Mouse (Mus musculus): ENCODE results near the gene Rab3gap1. TPM values are rescaled to one million over a fixed set of nuclear protein-coding genes. Genes with fewer than 3 reads are reported as not detected.

The Rab3gap1 gene
- total RNA-seq, 2 experiments from 2014 or later, result 75.8 to 83.6 TPM

DNA sequence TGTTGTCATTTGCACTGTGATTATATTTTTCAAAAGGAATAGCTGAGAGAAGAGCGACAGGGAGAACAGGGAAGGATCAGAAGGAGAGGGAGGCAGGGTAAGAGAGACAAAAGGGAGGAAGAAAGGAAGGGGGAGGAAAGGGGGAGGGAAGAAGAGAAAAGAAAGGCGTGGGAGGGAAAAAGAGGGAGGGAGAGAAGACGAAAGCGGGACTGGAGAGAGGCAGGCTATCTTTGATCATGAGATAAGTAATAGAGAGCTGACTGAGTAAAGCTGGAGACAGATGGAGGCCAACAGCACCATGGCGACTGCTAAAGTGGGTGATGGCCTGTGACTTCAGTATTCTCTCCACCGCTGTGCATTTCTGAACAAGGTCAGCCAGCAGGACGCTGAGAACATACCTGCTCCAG lies 90.7 kb downstream of the Rab3gap1 start:
- intact Hi-C loops (cut with DNase I), result loop anchor here (2.0 kb wide), 1 partner anchor 15 kb away; no protein-coding TSS in a partner anchor
- TF ChIP-seq CTCF (IDR thresholded peaks at IDR 0.05), result no peak
- no peak for DNase-seq (ENCODE audit: extremely low spot score in 1 of 2, low spot score in 2 of 2)
- Histone ChIP-seq H3K4me3 (peak overlapping the region; percentile 19; the same call in 1 of the 2 replicates), H3K27ac (peak overlapping the region; percentile 86)

DNA sequence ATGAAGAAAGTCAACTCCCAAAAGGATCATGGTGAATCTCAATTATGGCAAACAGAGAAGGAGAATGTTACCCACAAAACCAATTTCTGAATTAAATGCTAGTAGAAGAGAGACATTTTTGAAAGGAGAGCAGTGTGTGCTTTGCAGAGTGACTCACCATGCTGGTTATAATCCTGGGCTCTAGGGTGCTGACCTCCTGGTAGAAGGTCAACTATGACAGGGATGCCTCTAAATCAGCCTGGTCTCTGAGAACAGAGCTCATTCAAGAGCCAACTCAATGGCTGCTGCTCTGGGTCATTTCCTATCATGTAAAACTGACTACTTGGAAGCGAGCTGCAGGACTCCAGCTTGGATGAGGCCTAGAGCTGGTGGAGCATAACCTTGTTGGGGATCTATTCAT lies 92.6 kb downstream of the Rab3gap1 start:
- DNase-seq (ENCODE audit: extremely low spot score in 1 of 2, low spot score in 2 of 2), result no peak
- Histone ChIP-seq H3K27ac (peak overlapping the region; percentile 4; the same call in 1 of the 2 replicates), H3K4me3 (no peak overlapping the region)
- TF ChIP-seq CTCF (IDR thresholded peaks at IDR 0.05), result no peak
- intact Hi-C loops (cut with DNase I), result no loop called here

DNA sequence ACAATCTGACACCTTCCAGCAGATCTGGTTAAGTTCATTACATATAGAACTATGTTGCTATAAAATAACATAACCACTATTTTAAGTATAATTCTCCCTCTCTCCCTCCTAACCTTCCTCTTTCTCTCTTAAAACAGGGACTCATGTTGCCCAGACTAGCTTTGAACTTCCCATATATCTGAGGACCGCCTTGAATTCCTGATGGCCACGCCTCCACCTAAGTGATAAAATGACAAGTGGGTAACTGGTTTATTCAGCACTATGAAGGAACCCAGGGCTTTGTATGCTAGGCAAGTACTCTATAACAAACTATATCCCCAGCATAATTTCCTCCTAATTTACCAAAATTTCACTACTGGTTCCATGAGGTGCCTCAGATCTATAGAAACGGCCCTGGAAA lies 94.8 kb downstream of the Rab3gap1 start:
- DNase-seq (ENCODE audit: extremely low spot score in 1 of 2, low spot score in 2 of 2), result no peak
- Histone ChIP-seq H3K4me3 (no peak overlapping the region), H3K27ac (no peak overlapping the region)
- no peak for TF ChIP-seq CTCF (IDR thresholded peaks at IDR 0.05)
- intact Hi-C loops (cut with DNase I), result no loop called here

DNA sequence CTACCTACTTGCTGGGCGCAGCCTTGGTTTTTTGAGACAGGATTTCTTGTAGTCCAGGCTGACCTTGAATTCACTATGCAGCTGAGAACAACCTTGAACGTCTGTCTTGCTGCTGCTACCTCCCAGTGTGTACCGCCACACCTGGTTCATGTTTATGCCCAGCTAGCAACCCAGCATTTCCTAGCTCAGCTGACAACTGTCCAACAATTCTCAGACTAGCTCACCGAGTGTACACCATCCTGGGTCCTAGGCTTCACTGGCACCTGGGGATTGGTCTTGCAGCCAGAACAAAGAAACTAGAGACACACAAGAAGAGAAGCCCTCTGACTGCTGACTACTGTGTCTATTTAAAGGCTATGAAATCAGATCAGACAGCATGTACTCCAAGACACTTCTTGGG lies 102.3 kb downstream of the Rab3gap1 start:
- DNase-seq (ENCODE audit: extremely low spot score in 1 of 2, low spot score in 2 of 2), result no peak
- intact Hi-C loops (cut with DNase I), result no loop called here
- TF ChIP-seq CTCF (IDR thresholded peaks at IDR 0.05), result no peak
- Histone ChIP-seq H3K4me3 (no peak overlapping the region), H3K27ac (no peak overlapping the region)

- no peak for DNase-seq (ENCODE audit: extremely low spot score in 1 of 2, low spot score in 2 of 2)
- H3K27ac ChIP-seq, result peak overlapping the region; percentile 93
- intact Hi-C loops (cut with DNase I), result loop anchor here (2.0 kb wide), 3 partner anchors 15 to 59 kb away; no protein-coding TSS in a partner anchor
- no peak for TF ChIP-seq CTCF (IDR thresholded peaks at IDR 0.05)
- H3K4me3 ChIP-seq, result no peak overlapping the region
These were observed 105.5 kb downstream of the Rab3gap1 start for GRCm38 (mm10) chr1:127974082-127974481.

DNA sequence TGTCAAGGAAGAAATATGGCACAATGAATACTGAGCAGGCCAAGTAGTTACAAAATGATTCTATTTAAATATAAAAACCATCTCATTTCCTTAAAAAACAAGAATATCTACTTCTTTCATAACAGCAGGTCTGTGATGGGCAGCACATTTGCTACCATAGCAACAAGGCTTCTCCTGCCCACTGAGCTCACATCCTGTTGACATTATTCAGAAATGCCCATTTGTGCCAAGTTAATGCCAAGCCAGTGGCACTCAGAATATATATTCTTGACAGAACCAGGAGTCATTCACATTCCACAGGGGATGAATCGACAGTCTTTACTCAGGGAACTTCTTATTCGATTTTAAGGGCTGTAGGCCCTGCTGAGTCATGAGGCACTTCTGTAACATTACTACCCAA lies 107.1 kb downstream of the Rab3gap1 start:
- Histone ChIP-seq H3K27ac (peak overlapping the region; percentile 93), H3K4me3 (no peak overlapping the region)
- intact Hi-C loops (cut with DNase I), result loop anchor here (2.0 kb wide), 3 partner anchors 17 to 57 kb away; no protein-coding TSS in a partner anchor
- DNase-seq (ENCODE audit: extremely low spot score in 1 of 2, low spot score in 2 of 2), result no peak
- no peak for TF ChIP-seq CTCF (IDR thresholded peaks at IDR 0.05)

- Histone ChIP-seq H3K27ac (peak overlapping the region; percentile 93), H3K4me3 (no peak overlapping the region)
These were observed 107.5 kb downstream of the Rab3gap1 start for GRCm38 (mm10) chr1:127976106-127976505.

GRCm38 (mm10) chr1:127978125-127978524 lies 109.6 kb downstream of the Rab3gap1 start:
- H3K27ac ChIP-seq, result no peak overlapping the region
- intact Hi-C loops (cut with DNase I), result no loop called here
- DNase-seq (ENCODE audit: extremely low spot score in 1 of 2, low spot score in 2 of 2), result no peak
- TF ChIP-seq CTCF (IDR thresholded peaks at IDR 0.05), result no peak
- no peak overlapping the region for H3K4me3 ChIP-seq

More at GRCm38 (mm10) chr1:127976106-127976505, 107.5 kb downstream of the Rab3gap1 start:
- TF ChIP-seq CTCF (IDR thresholded peaks at IDR 0.05), result no peak
- intact Hi-C loops (cut with DNase I), result no loop called here
- no peak for DNase-seq (ENCODE audit: extremely low spot score in 1 of 2, low spot score in 2 of 2)

GRCm38 (mm10) chr1:127980911-127981559 lies 112.5 kb downstream of the Rab3gap1 start:
- no peak for DNase-seq (ENCODE audit: extremely low spot score in 1 of 2, low spot score in 2 of 2)
- TF ChIP-seq CTCF (IDR thresholded peaks at IDR 0.05), result no peak; the same call in 1 of the 2 replicates
- H3K4me3 ChIP-seq, result no peak overlapping the region
- H3K27ac ChIP-seq, result no peak overlapping the region
- intact Hi-C loops (cut with DNase I), result no loop called here

DNA sequence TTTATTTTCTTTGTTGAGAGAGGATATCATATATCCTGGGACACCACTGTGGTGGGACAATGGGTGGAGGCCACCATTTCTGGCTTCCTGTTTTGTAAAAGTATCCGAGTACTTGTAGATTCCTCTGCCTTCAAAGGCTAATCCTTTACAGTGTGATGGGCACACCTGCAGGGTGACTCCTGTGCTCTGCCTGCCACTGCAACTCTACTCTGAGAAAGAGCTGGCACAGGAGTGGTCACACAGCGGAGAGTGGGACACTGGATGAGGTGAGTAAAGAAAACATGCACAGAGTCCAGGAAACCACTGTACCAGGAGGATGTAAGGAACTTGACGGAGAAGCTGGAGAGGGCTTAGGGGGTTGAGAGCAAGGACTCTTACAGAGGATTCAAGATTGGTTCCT lies 113.7 kb downstream of the Rab3gap1 start:
- Histone ChIP-seq H3K27ac (no peak overlapping the region), H3K4me3 (no peak overlapping the region)
- no peak for TF ChIP-seq CTCF (IDR thresholded peaks at IDR 0.05)
- intact Hi-C loops (cut with DNase I), result no loop called here
- no peak for DNase-seq (ENCODE audit: extremely low spot score in 1 of 2, low spot score in 2 of 2)

- no peak overlapping the region for H3K27ac ChIP-seq
- no peak for DNase-seq (ENCODE audit: extremely low spot score in 1 of 2, low spot score in 2 of 2)
- TF ChIP-seq CTCF (IDR thresholded peaks at IDR 0.05), result no peak
- intact Hi-C loops (cut with DNase I), result no loop called here
- H3K4me3 ChIP-seq, result no peak overlapping the region
These were observed 114.9 kb downstream of the Rab3gap1 start for GRCm38 (mm10) chr1:127983274-127983993.

- no peak overlapping the region for H3K4me3 ChIP-seq
- intact Hi-C loops (cut with DNase I), result no loop called here
These were observed 116.8 kb downstream of the Rab3gap1 start for GRCm38 (mm10) chr1:127985391-127985790.

More at GRCm38 (mm10) chr1:127985391-127985790, 116.8 kb downstream of the Rab3gap1 start:
- no peak; the same call in 1 of the 2 replicates for TF ChIP-seq CTCF (IDR thresholded peaks at IDR 0.05)
- no peak for DNase-seq (ENCODE audit: extremely low spot score in 1 of 2, low spot score in 2 of 2)
- H3K27ac ChIP-seq, result no peak overlapping the region

Data from left cerebral cortex, adult 2 months (tissue).